28 mouse cellular contexts compared by ENCODE assay signal in genomic region chr9:48771504-48771903, GRCm38 (mm10).
DNase-seq lines count a peak whose midpoint lies in the region; TF ChIP-seq lines count a peak whose summit lies in the region.
"Had no signal": no experiment of that assay in that cellular context is flagged by ENCODE, and none has a peak within 500 bp of the region (broad histone marks: within the 10 kb centered on the region; RNA-seq: fewer than 3 reads in every experiment).

No protein-coding gene starts in this region.

- H3K27ac ChIP-seq in layer of hippocampus, adult 2 months = peak overlapping the region; percentile 67; the same call in 1 of the 2 replicates
- H3K27ac ChIP-seq in limb, embryonic 10.5 days = peak overlapping the region; percentile 39; the same call in 1 of the 2 replicates
- H3K27ac ChIP-seq: embryonic facial prominence, embryonic 12.5 days; embryonic facial prominence, embryonic 15.5 days; forebrain, embryonic 12.5 days; forebrain, embryonic 15.5 days; heart, adult 2 months; heart, embryonic 10.5 days; heart, embryonic 13.5 days; hindbrain, embryonic 14.5 days; hindbrain, postnatal 0 days had no signal

- H3K36me3 ChIP-seq in limb, embryonic 10.5 days = 0 out of 2 replicates have a peak, but pooled peaks cover 11% of the 10 kb centered on the region
- H3K36me3 ChIP-seq: embryonic facial prominence, embryonic 12.5 days; embryonic facial prominence, embryonic 15.5 days; forebrain, embryonic 12.5 days; forebrain, embryonic 15.5 days; heart, embryonic 10.5 days; heart, embryonic 13.5 days had no signal

- no peaks in the 10 kb centered on the region for H3K9me3 ChIP-seq in limb, embryonic 10.5 days (replicated peaks)
- H3K9me3 ChIP-seq: embryonic facial prominence, embryonic 12.5 days; embryonic facial prominence, embryonic 15.5 days; forebrain, embryonic 12.5 days; forebrain, embryonic 15.5 days; G1E; heart, embryonic 10.5 days; heart, embryonic 13.5 days had no signal

- no peak for TF ChIP-seq CTCF in layer of hippocampus, adult 2 months (conservative IDR thresholded peaks at IDR 0.05)

- DNase-seq in layer of hippocampus, adult 2 months (ENCODE audit: low spot score in 2 of 2) = no peak
- DNase-seq in layer of hippocampus, postnatal 36 days = no peak
- DNase-seq in adipocyte (ENCODE audit: low spot score) = peak; percentile 55
- DNase-seq in limb, embryonic 10.5 days (ENCODE audit: low spot score) = no peak
- DNase-seq in skeletal muscle tissue, adult 2 months (ENCODE audit: low read depth, low spot score) = peak; percentile 73
- DNase-seq in testis, postnatal 14 days (ENCODE audit: low spot score) = no peak
- DNase-seq in urinary bladder, adult 18-20 months (ENCODE audit: low spot score in 2 of 2) = no peak
- DNase-seq: adrenal gland, adult 2 months; adrenal gland, postnatal 14 days; B cell, adult 2 months; cerebellum, adult 11 months; cerebellum, adult 2 months; cerebellum, adult 9-11 months; cerebellum, postnatal 25 days; gastrocnemius, postnatal 25 days; heart, adult 2 months; heart, postnatal 14 days; heart, postnatal 4 days had no signal

- peaks cover 24% of the 10 kb centered on the region for H3K4me1 ChIP-seq in limb, embryonic 10.5 days
- H3K4me1 ChIP-seq: embryonic facial prominence, embryonic 15.5 days; forebrain, embryonic 12.5 days; forebrain, embryonic 15.5 days; heart, embryonic 13.5 days had no signal

- no peaks in the 10 kb centered on the region for H3K27me3 ChIP-seq in limb, embryonic 10.5 days (ENCODE audit: low read depth, poor library complexity, severe bottlenecking)
- H3K27me3 ChIP-seq: CH12.LX; embryonic facial prominence, embryonic 12.5 days; embryonic facial prominence, embryonic 15.5 days; forebrain, embryonic 12.5 days; forebrain, embryonic 15.5 days had no signal

- no peak overlapping the region for H3K4me3 ChIP-seq in layer of hippocampus, adult 2 months
- H3K4me3 ChIP-seq in limb, embryonic 10.5 days = no peak overlapping the region
- H3K4me3 ChIP-seq: embryonic facial prominence, embryonic 12.5 days; embryonic facial prominence, embryonic 15.5 days; forebrain, embryonic 12.5 days; forebrain, embryonic 15.5 days; heart, adult 2 months; heart, embryonic 10.5 days; heart, embryonic 13.5 days had no signal

- 91% methylated on average over 6 of the region's 6 CpGs for WGBS in limb, embryonic 10.5 days

Comparison
In these comparisons a context has a peak if more than half of its experiments do, and no peak if none do; other contexts are left out.
1. DNase-seq: peak in adipocyte (single experiment) and skeletal muscle tissue, adult 2 months (single experiment); none in layer of hippocampus, adult 2 months (0 of 2), layer of hippocampus, postnatal 36 days (0 of 2), limb, embryonic 10.5 days (single experiment), testis, postnatal 14 days (single experiment) and urinary bladder, adult 18-20 months (0 of 2).